Mouse (Mus musculus) forebrain, embryonic 15.5 days (tissue): ENCODE measurements around the gene Notch2. TPM values are rescaled to one million over a fixed set of nuclear protein-coding genes. Genes with fewer than 3 reads are reported as not detected.
A peak's percentile ranks its signal among the peaks of the same experiment; 100 is the strongest.

ENCODE experiments used
- ATAC-seq: fragments of 200-750 bp; cut with Nextera tagmentation; replicated peaks from 2 replicates; pipeline ENCODE4 v1.8.0; 2017; ENCODE audit warnings: mild to moderate bottlenecking, moderate TSS enrichment, moderate library complexity
- H3K27ac ChIP-seq: fragments of 300-500 bp; sonication (generic); replicated peaks from 2 replicates; pipeline ENCODE4 v1.5.1; 2015; ENCODE audit warnings: mild to moderate bottlenecking, inconsistent platforms
- H3K27me3 ChIP-seq: fragments of 300-500 bp; sonication (generic); 2 replicates; pipeline ENCODE4 v1.6.1; 2015; ENCODE audit warnings: inconsistent platforms
- H3K36me3 ChIP-seq: fragments of 300-500 bp; sonication (generic); 2 replicates; pipeline ENCODE4 v1.6.1; 2015; ENCODE audit warnings: mild to moderate bottlenecking, inconsistent platforms
- H3K4me1 ChIP-seq: fragments of 300-500 bp; sonication (generic); 2 replicates; pipeline ENCODE4 v1.6.1; 2015; ENCODE audit warnings: inconsistent platforms
- H3K4me2 ChIP-seq: fragments of 300-500 bp; sonication (generic); replicated peaks from 2 replicates; pipeline ENCODE4 v1.6.1; 2015; ENCODE audit warnings: mild to moderate bottlenecking, inconsistent platforms
- H3K4me3 ChIP-seq: fragments of 300-500 bp; sonication (generic); 2 replicates; pipeline ENCODE4 v1.5.1; 2015; ENCODE audit warnings: mild to moderate bottlenecking, inconsistent platforms
- H3K9ac ChIP-seq: fragments of 300-500 bp; sonication (generic); replicated peaks from 2 replicates; pipeline ENCODE4 v1.6.1; 2015; ENCODE audit warnings: mild to moderate bottlenecking, inconsistent platforms
- H3K9me3 ChIP-seq: fragments of 300-500 bp; sonication (generic); 2 replicates; pipeline ENCODE4 v1.6.1; 2016; ENCODE audit warnings: inconsistent platforms
- WGBS: fragments of 180-500 bp; shearing (Covaris S2); methylation state at CpG from one replicate; pipeline ENCODE4 v1.1.7; 2015; ENCODE audit warnings: mixed read lengths; 5-methylcytosine and 5-hydroxymethylcytosine counted together
- polyA plus RNA-seq: library from polyadenylated mRNA; unstranded; fragments of >200 nt; fragmentation: Nextera tagmentation; extraction: Ambion mirVana; gene quantifications from 2 replicates; pipeline ENCODE4 v1.2.1, GENCODE M21; 2015

Notch2 gene
- polyA plus RNA-seq, 1 experiment from 2014 or later, result 17.8 TPM

- Histone ChIP-seq H3K4me1 (no peaks in the 10 kb centered on the region), H3K27me3 (no peaks in the 10 kb centered on the region), H3K4me3 (no peak overlapping the region), H3K9ac (no peak overlapping the region), H3K36me3 (no peaks in the 10 kb centered on the region), H3K9me3 (no peaks in the 10 kb centered on the region), H3K4me2 (no peak overlapping the region), H3K27ac (no peak overlapping the region)
- WGBS, result 72% methylated on average over 4 of the region's 4 CpGs
- no peak for ATAC-seq
Measured at GRCm38 (mm10) chr3:98073545-98073944, 60.2 kb downstream of the Notch2 start.

- H3K36me3 ChIP-seq, result no peaks in the 10 kb centered on the region
- H3K4me2 ChIP-seq, result no peak overlapping the region
- H3K27ac ChIP-seq, result no peak overlapping the region
- no peak overlapping the region for H3K9ac ChIP-seq
- H3K4me3 ChIP-seq, result no peak overlapping the region
- no peaks in the 10 kb centered on the region for H3K9me3 ChIP-seq
- no peak for ATAC-seq
- no peaks in the 10 kb centered on the region for H3K27me3 ChIP-seq
- 63% methylated on average over 6 of the region's 6 CpGs for WGBS
- no peaks in the 10 kb centered on the region for H3K4me1 ChIP-seq
Measured at GRCm38 (mm10) chr3:98074622-98075231, 61.4 kb downstream of the Notch2 start.

GRCm38 (mm10) chr3:98077866-98078265 lies 64.5 kb downstream of the Notch2 start:
- no peak for ATAC-seq
- H3K27me3 ChIP-seq, result no peaks in the 10 kb centered on the region
- no peak overlapping the region for H3K9ac ChIP-seq
- no peaks in the 10 kb centered on the region for H3K36me3 ChIP-seq
- no peaks in the 10 kb centered on the region for H3K9me3 ChIP-seq
- WGBS, result 86% methylated on average over 5 of the region's 5 CpGs
- H3K4me1 ChIP-seq, result no peaks in the 10 kb centered on the region
- H3K4me2 ChIP-seq, result no peak overlapping the region
- no peak overlapping the region for H3K27ac ChIP-seq
- H3K4me3 ChIP-seq, result no peak overlapping the region

- no peak overlapping the region for H3K4me3 ChIP-seq
- ATAC-seq, result no peak
- no peaks in the 10 kb centered on the region for H3K9me3 ChIP-seq
- H3K27me3 ChIP-seq, result no peaks in the 10 kb centered on the region
- WGBS, result 71% methylated on average over 1 of the region's 1 CpGs
- no peak overlapping the region for H3K9ac ChIP-seq
- no peak overlapping the region for H3K27ac ChIP-seq
- no peak overlapping the region for H3K4me2 ChIP-seq
- no peaks in the 10 kb centered on the region for H3K4me1 ChIP-seq
- no peaks in the 10 kb centered on the region for H3K36me3 ChIP-seq
Measured at GRCm38 (mm10) chr3:98078816-98079215, 65.5 kb downstream of the Notch2 start.

GRCm38 (mm10) chr3:98079601-98080215 lies 66.4 kb downstream of the Notch2 start:
- Histone ChIP-seq H3K36me3 (no peaks in the 10 kb centered on the region), H3K27ac (no peak overlapping the region), H3K27me3 (no peaks in the 10 kb centered on the region), H3K4me2 (no peak overlapping the region), H3K9ac (no peak overlapping the region), H3K9me3 (no peaks in the 10 kb centered on the region), H3K4me1 (no peaks in the 10 kb centered on the region), H3K4me3 (no peak overlapping the region)
- WGBS, result 91% methylated on average over 2 of the region's 2 CpGs
- ATAC-seq, result no peak

GRCm38 (mm10) chr3:98080630-98081029 lies 67.3 kb downstream of the Notch2 start:
- peaks cover 4% of the 10 kb centered on the region; the same call in 1 of the 2 replicates for H3K4me1 ChIP-seq
- H3K27ac ChIP-seq, result no peak overlapping the region
- no peak overlapping the region for H3K4me2 ChIP-seq
- H3K9ac ChIP-seq, result no peak overlapping the region
- no peak for ATAC-seq
- WGBS, result 92% methylated on average over 4 of the region's 4 CpGs
- H3K36me3 ChIP-seq, result no peaks in the 10 kb centered on the region
- H3K9me3 ChIP-seq, result no peaks in the 10 kb centered on the region
- H3K27me3 ChIP-seq, result no peaks in the 10 kb centered on the region
- H3K4me3 ChIP-seq, result no peak overlapping the region

GRCm38 (mm10) chr3:98082188-98082587 lies 68.9 kb downstream of the Notch2 start:
- no peak for ATAC-seq
- no peak overlapping the region for H3K27ac ChIP-seq
- H3K9me3 ChIP-seq, result no peaks in the 10 kb centered on the region
- H3K27me3 ChIP-seq, result no peaks in the 10 kb centered on the region
- H3K9ac ChIP-seq, result no peak overlapping the region
- H3K4me1 ChIP-seq, result peaks cover 9% of the 10 kb centered on the region; the same call in 1 of the 2 replicates
- no peak overlapping the region for H3K4me2 ChIP-seq
- no peaks in the 10 kb centered on the region for H3K36me3 ChIP-seq
- no peak overlapping the region for H3K4me3 ChIP-seq
- 84% methylated on average over 3 of the region's 3 CpGs for WGBS

GRCm38 (mm10) chr3:98082972-98083371 lies 69.6 kb downstream of the Notch2 start:
- no peak overlapping the region for H3K9ac ChIP-seq
- 83% methylated on average over 3 of the region's 3 CpGs for WGBS
- H3K4me3 ChIP-seq, result no peak overlapping the region
- H3K27me3 ChIP-seq, result no peaks in the 10 kb centered on the region
- no peak overlapping the region for H3K27ac ChIP-seq
- peaks cover 9% of the 10 kb centered on the region; the same call in 1 of the 2 replicates for H3K4me1 ChIP-seq
- no peaks in the 10 kb centered on the region for H3K9me3 ChIP-seq
- no peak for ATAC-seq
- H3K36me3 ChIP-seq, result no peaks in the 10 kb centered on the region
- H3K4me2 ChIP-seq, result no peak overlapping the region

- Histone ChIP-seq H3K4me3 (no peak overlapping the region), H3K9me3 (no peaks in the 10 kb centered on the region), H3K4me2 (no peak overlapping the region), H3K36me3 (no peaks in the 10 kb centered on the region), H3K4me1 (peaks cover 9% of the 10 kb centered on the region; the same call in 1 of the 2 replicates), H3K27me3 (no peaks in the 10 kb centered on the region), H3K9ac (no peak overlapping the region), H3K27ac (no peak overlapping the region)
- ATAC-seq, result no peak
- WGBS, result 70% methylated on average over 8 of the region's 8 CpGs
Measured at GRCm38 (mm10) chr3:98084061-98084655, 70.8 kb downstream of the Notch2 start.

GRCm38 (mm10) chr3:98084870-98085269 lies 71.5 kb downstream of the Notch2 start:
- H3K9ac ChIP-seq, result no peak overlapping the region
- H3K27me3 ChIP-seq, result no peaks in the 10 kb centered on the region
- H3K4me1 ChIP-seq, result peaks cover 11% of the 10 kb centered on the region; the same call in 1 of the 2 replicates
- H3K27ac ChIP-seq, result no peak overlapping the region
- H3K36me3 ChIP-seq, result no peaks in the 10 kb centered on the region
- ATAC-seq, result no peak
- no peak overlapping the region for H3K4me2 ChIP-seq
- no peak overlapping the region for H3K4me3 ChIP-seq
- WGBS, result 75% methylated on average over 13 of the region's 13 CpGs
- no peaks in the 10 kb centered on the region for H3K9me3 ChIP-seq

- no peaks in the 10 kb centered on the region for H3K27me3 ChIP-seq
- no peaks in the 10 kb centered on the region for H3K9me3 ChIP-seq
- no peak overlapping the region for H3K4me2 ChIP-seq
- H3K9ac ChIP-seq, result no peak overlapping the region
- H3K27ac ChIP-seq, result no peak overlapping the region
- H3K4me3 ChIP-seq, result no peak overlapping the region
- 37% methylated on average over 5 of the region's 5 CpGs for WGBS
- peaks cover 13% of the 10 kb centered on the region; the same call in 1 of the 2 replicates for H3K4me1 ChIP-seq
- H3K36me3 ChIP-seq, result no peaks in the 10 kb centered on the region
- 0 out of 2 replicates have a peak, but pooled peaks have one; percentile 17 for ATAC-seq
Measured at GRCm38 (mm10) chr3:98085812-98086268, 72.5 kb downstream of the Notch2 start.

GRCm38 (mm10) chr3:98086441-98086840 lies 73.1 kb downstream of the Notch2 start:
- WGBS, result 80% methylated on average over 4 of the region's 4 CpGs
- no peak overlapping the region for H3K27ac ChIP-seq
- no peaks in the 10 kb centered on the region for H3K36me3 ChIP-seq
- no peak for ATAC-seq
- no peaks in the 10 kb centered on the region for H3K9me3 ChIP-seq
- H3K4me1 ChIP-seq, result peaks cover 13% of the 10 kb centered on the region; the same call in 1 of the 2 replicates
- no peak overlapping the region for H3K4me2 ChIP-seq
- H3K27me3 ChIP-seq, result no peaks in the 10 kb centered on the region
- H3K9ac ChIP-seq, result no peak overlapping the region
- no peak overlapping the region for H3K4me3 ChIP-seq
